Mouse (Mus musculus): ENCODE data around the gene H2-D1. TPM values are rescaled to one million over a fixed set of nuclear protein-coding genes. Genes with fewer than 3 reads are reported as not detected.

The H2-D1 gene
- polyA plus RNA-seq, 1 experiment from 2014 or later: 303 TPM

DNA sequence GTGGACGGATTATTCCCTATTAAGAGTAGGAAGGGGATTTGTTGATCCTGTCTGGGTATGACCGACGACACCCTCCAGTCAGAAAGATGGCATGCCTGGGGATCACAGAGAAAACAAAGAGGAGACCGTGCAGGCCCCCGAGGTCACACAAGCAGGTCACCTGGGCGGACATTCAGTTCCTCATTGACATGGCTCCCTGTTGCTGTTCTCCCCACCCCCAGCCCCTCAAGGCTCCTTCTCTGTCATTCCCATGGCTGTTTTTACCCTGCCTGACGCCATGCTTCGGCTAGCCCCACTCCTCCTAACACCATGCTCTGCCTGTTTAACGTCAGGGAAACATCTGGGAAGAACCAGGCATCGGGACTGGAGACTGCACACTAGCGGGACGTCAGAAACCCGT is 879 bp upstream of the H2-D1 start:
- Histone ChIP-seq H3K4me1 (replicated peaks; ENCODE audit: control insufficient read depth, insufficient read depth) (no peaks in the 10 kb centered on the region), H3K9ac (ENCODE audit: low read length) (no peak overlapping the region), H3K27ac (replicated peaks) (no peak overlapping the region), H3K9me3 (ENCODE audit: control insufficient read depth, low read length) (no peaks in the 10 kb centered on the region), H3K27me3 (ENCODE audit: control insufficient read depth, insufficient read depth, low read length) (no peaks in the 10 kb centered on the region), H3K4me2 (replicated peaks; ENCODE audit: low read depth) (no peak overlapping the region), H3K4me3 (ENCODE audit: low read depth, low read length) (no peak overlapping the region), H3K36me3 (ENCODE audit: control insufficient read depth, insufficient read depth, low read length) (no peaks in the 10 kb centered on the region)
- 68% methylated on average over 13 of the region's 13 CpGs for WGBS
- DNase-seq (ENCODE audit: low spot score) (no peak), ATAC-seq (ENCODE audit: low FRiP score, low TSS enrichment) (no peak)
- no peak for TF ChIP-seq CTCF (IDR thresholded peaks at IDR 0.05; ENCODE audit: low read depth)
- TF ChIP-seq EP300 (optimal IDR thresholded peaks at IDR 0.05): no peak

- H3K9me3 ChIP-seq (ENCODE audit: control insufficient read depth, low read length): no peaks in the 10 kb centered on the region
- H3K27ac ChIP-seq (replicated peaks): peak overlapping the region; percentile 77; the same call in 1 of the 2 replicates
- peak overlapping the region; percentile 100 for H3K4me2 ChIP-seq (replicated peaks; ENCODE audit: low read depth)
- ATAC-seq (ENCODE audit: low FRiP score, low TSS enrichment): peak; percentile 36
- H3K36me3 ChIP-seq (ENCODE audit: control insufficient read depth, insufficient read depth, low read length): no peaks in the 10 kb centered on the region
- TF ChIP-seq EP300 (optimal IDR thresholded peaks at IDR 0.05): no peak
- TF ChIP-seq CTCF (IDR thresholded peaks at IDR 0.05; ENCODE audit: low read depth): no peak
- H3K4me3 ChIP-seq (ENCODE audit: low read depth, low read length): peak overlapping the region; percentile 70
- WGBS: 2% methylated on average over 26 of the region's 31 CpGs
- H3K27me3 ChIP-seq (ENCODE audit: control insufficient read depth, insufficient read depth, low read length): no peaks in the 10 kb centered on the region
- peak overlapping the region; percentile 74 for H3K9ac ChIP-seq (ENCODE audit: low read length)
- peak; percentile 69 for DNase-seq (ENCODE audit: low spot score)
- H3K4me1 ChIP-seq (replicated peaks; ENCODE audit: control insufficient read depth, insufficient read depth): no peaks in the 10 kb centered on the region
Measured at GRCm38 (mm10) chr17:35263523-35263883, 973 bp downstream of the H2-D1 start.

DNA sequence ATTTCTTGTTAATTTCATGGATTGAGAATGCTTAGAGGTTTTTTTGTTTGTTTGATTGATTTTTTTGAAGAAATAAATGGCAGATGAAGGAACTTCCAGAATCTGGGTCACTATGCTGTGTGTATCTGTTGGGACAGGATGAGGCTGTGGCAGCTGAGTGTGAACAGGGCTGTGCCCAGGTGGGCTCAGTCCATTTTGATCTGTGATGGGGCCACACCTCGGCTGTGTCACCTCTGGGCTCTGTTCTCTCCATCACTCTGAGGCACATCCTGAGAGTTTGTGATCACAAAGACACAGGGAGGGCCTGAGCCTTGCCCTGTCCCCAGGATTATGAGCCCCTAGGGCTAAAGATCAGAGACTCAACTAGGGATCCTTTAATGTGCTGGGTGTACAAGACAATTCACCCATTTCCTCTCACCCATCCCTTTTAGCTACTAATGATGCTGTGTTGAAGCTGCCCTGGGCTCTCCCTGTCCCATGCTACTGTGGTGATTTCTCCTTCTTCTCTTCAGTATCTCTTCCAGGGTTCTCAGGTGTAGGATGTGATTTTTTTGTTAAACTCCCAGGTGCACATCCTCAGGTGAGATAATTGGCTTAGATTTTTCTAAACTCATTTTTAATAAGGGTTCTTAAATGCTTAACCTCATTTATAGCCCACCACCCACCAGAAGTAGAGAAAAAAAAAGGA is 5.0 kb downstream of the H2-D1 start:
- H3K27me3 ChIP-seq (ENCODE audit: control insufficient read depth, insufficient read depth, low read length): no peaks in the 10 kb centered on the region
- TF ChIP-seq EP300 (optimal IDR thresholded peaks at IDR 0.05): no peak
- no peak for TF ChIP-seq CTCF (IDR thresholded peaks at IDR 0.05; ENCODE audit: low read depth)
- no peak overlapping the region for H3K27ac ChIP-seq (replicated peaks)
- no peak for DNase-seq (ENCODE audit: low spot score)
- H3K9me3 ChIP-seq (ENCODE audit: control insufficient read depth, low read length): no peaks in the 10 kb centered on the region
- H3K9ac ChIP-seq (ENCODE audit: low read length): no peak overlapping the region
- no peaks in the 10 kb centered on the region for H3K4me1 ChIP-seq (replicated peaks; ENCODE audit: control insufficient read depth, insufficient read depth)
- 64% methylated on average over 1 of the region's 1 CpGs for WGBS
- no peak overlapping the region for H3K4me3 ChIP-seq (ENCODE audit: low read depth, low read length)
- H3K36me3 ChIP-seq (ENCODE audit: control insufficient read depth, insufficient read depth, low read length): no peaks in the 10 kb centered on the region
- no peak for ATAC-seq (ENCODE audit: low FRiP score, low TSS enrichment)
- no peak overlapping the region for H3K4me2 ChIP-seq (replicated peaks; ENCODE audit: low read depth)

- peak; percentile 64 for DNase-seq (ENCODE audit: low spot score)
- Histone ChIP-seq H3K27me3 (ENCODE audit: control insufficient read depth, insufficient read depth, low read length) (no peaks in the 10 kb centered on the region), H3K27ac (replicated peaks) (no peak overlapping the region), H3K4me3 (ENCODE audit: low read depth, low read length) (no peak overlapping the region), H3K4me2 (replicated peaks; ENCODE audit: low read depth) (no peak overlapping the region), H3K36me3 (ENCODE audit: control insufficient read depth, insufficient read depth, low read length) (no peaks in the 10 kb centered on the region), H3K9me3 (ENCODE audit: control insufficient read depth, low read length) (no peaks in the 10 kb centered on the region), H3K4me1 (replicated peaks; ENCODE audit: control insufficient read depth, insufficient read depth) (no peaks in the 10 kb centered on the region), H3K9ac (ENCODE audit: low read length) (no peak overlapping the region)
- 24% methylated on average over 3 of the region's 3 CpGs for WGBS
- ATAC-seq (ENCODE audit: low FRiP score, low TSS enrichment): no peak
- TF ChIP-seq EP300 (optimal IDR thresholded peaks at IDR 0.05): no peak
- no peak for TF ChIP-seq CTCF (IDR thresholded peaks at IDR 0.05; ENCODE audit: low read depth)
Measured at GRCm38 (mm10) chr17:35269653-35270347, 7.3 kb downstream of the H2-D1 start.

GRCm38 (mm10) chr17:35272249-35272648 is 9.7 kb downstream of the H2-D1 start:
- TF ChIP-seq CTCF (IDR thresholded peaks at IDR 0.05; ENCODE audit: low read depth) (no peak), EP300 (optimal IDR thresholded peaks at IDR 0.05) (no peak)
- DNase-seq (ENCODE audit: low spot score): no peak
- no peak overlapping the region for H3K4me2 ChIP-seq (replicated peaks; ENCODE audit: low read depth)
- H3K9ac ChIP-seq (ENCODE audit: low read length): no peak overlapping the region
- no peak for ATAC-seq (ENCODE audit: low FRiP score, low TSS enrichment)
- WGBS: 59% methylated on average over 3 of the region's 3 CpGs
- H3K4me1 ChIP-seq (replicated peaks; ENCODE audit: control insufficient read depth, insufficient read depth): no peaks in the 10 kb centered on the region
- H3K4me3 ChIP-seq (ENCODE audit: low read depth, low read length): no peak overlapping the region
- H3K9me3 ChIP-seq (ENCODE audit: control insufficient read depth, low read length): no peaks in the 10 kb centered on the region
- no peaks in the 10 kb centered on the region for H3K36me3 ChIP-seq (ENCODE audit: control insufficient read depth, insufficient read depth, low read length)
- no peak overlapping the region for H3K27ac ChIP-seq (replicated peaks)
- no peaks in the 10 kb centered on the region for H3K27me3 ChIP-seq (ENCODE audit: control insufficient read depth, insufficient read depth, low read length)

- Histone ChIP-seq H3K4me2 (replicated peaks; ENCODE audit: low read depth) (no peak overlapping the region), H3K4me1 (replicated peaks; ENCODE audit: control insufficient read depth, insufficient read depth) (no peaks in the 10 kb centered on the region), H3K27me3 (ENCODE audit: control insufficient read depth, insufficient read depth, low read length) (no peaks in the 10 kb centered on the region), H3K27ac (replicated peaks) (no peak overlapping the region), H3K9ac (ENCODE audit: low read length) (no peak overlapping the region), H3K4me3 (ENCODE audit: low read depth, low read length) (no peak overlapping the region), H3K36me3 (ENCODE audit: control insufficient read depth, insufficient read depth, low read length) (no peaks in the 10 kb centered on the region), H3K9me3 (ENCODE audit: control insufficient read depth, low read length) (no peaks in the 10 kb centered on the region)
- DNase-seq (ENCODE audit: low spot score): peak; percentile 80
- 7% methylated on average over 11 of the region's 11 CpGs for WGBS
- ATAC-seq (ENCODE audit: low FRiP score, low TSS enrichment): peak; percentile 53
- TF ChIP-seq EP300 (optimal IDR thresholded peaks at IDR 0.05) (no peak), CTCF (IDR thresholded peaks at IDR 0.05; ENCODE audit: low read depth) (peak; percentile 92)
Measured at GRCm38 (mm10) chr17:35274770-35275169, 12.2 kb downstream of the H2-D1 start.

Data from stomach, postnatal 0 days (tissue).